Mouse (Mus musculus) stomach, embryonic 14.5 days (tissue): ENCODE measurements around the gene Ifne. TPM values are rescaled to one million over a fixed set of nuclear protein-coding genes. Genes with fewer than 3 reads are reported as not detected.
A peak's percentile ranks its signal among the peaks of the same experiment; 100 is the strongest.

Source experiments
- ATAC-seq: fragments of 200-750 bp; cut with Nextera tagmentation; 2 replicates; pipeline ENCODE4 v1.8.0; 2017; ENCODE audit warnings: low read depth, moderate TSS enrichment; ENCODE audit not compliant: insufficient number of reproducible peaks, insufficient read depth, low FRiP score
- H3K27ac ChIP-seq: fragments of 300-500 bp; sonication (generic); 2 replicates; pipeline ENCODE4 v1.5.1; 2014; ENCODE audit warnings: mild to moderate bottlenecking, low read length, moderate library complexity, mixed read lengths
- H3K27me3 ChIP-seq: fragments of 300-500 bp; sonication (generic); 2 replicates; pipeline ENCODE4 v1.6.1; 2014; ENCODE audit warnings: low read length, control low read depth, mixed read lengths; ENCODE audit not compliant: control insufficient read depth, insufficient read depth
- H3K36me3 ChIP-seq: fragments of 300-500 bp; sonication (generic); 2 replicates; pipeline ENCODE4 v1.6.1; 2014; ENCODE audit warnings: mild to moderate bottlenecking, control low read depth, low read length, moderate library complexity, mixed read lengths; ENCODE audit not compliant: control insufficient read depth, insufficient read depth
- H3K4me1 ChIP-seq: fragments of 300-500 bp; sonication (generic); 2 replicates; pipeline ENCODE4 v1.6.1; 2014; ENCODE audit warnings: low read length, control low read depth, mixed read lengths; ENCODE audit not compliant: control insufficient read depth, insufficient read depth
- H3K4me2 ChIP-seq: fragments of 300-500 bp; sonication (generic); replicated peaks from 2 replicates; pipeline ENCODE4 v1.6.1; 2014; ENCODE audit warnings: low read depth, low read length, control low read depth
- H3K4me3 ChIP-seq: fragments of 300-500 bp; sonication (generic); 2 replicates; pipeline ENCODE4 v1.5.1; 2014; ENCODE audit warnings: low read depth, low read length, control low read depth
- H3K9ac ChIP-seq: fragments of 300-500 bp; sonication (generic); replicated peaks from 2 replicates; pipeline ENCODE4 v1.6.1; 2014; ENCODE audit warnings: low read depth, mild to moderate bottlenecking, control low read depth, low read length, moderate library complexity, mixed read lengths
- H3K9me3 ChIP-seq: fragments of 300-500 bp; sonication (generic); 2 replicates; pipeline ENCODE4 v1.6.1; 2016; ENCODE audit warnings: low read depth, low read length, control low read depth; ENCODE audit not compliant: control insufficient read depth
- WGBS: fragments of 180-500 bp; shearing (Covaris S2); extraction: QIAGEN DNeasy Blood & Tissue Kit; methylation state at CpG from one replicate; pipeline ENCODE4 v1.1.7; 2014; 5-methylcytosine and 5-hydroxymethylcytosine counted together
- polyA plus RNA-seq: library from polyadenylated mRNA; unstranded; fragments of >200 nt; fragmentation: Nextera tagmentation; extraction: Ambion mirVana; gene quantifications from 2 replicates; pipeline ENCODE4 v1.2.1, GENCODE M21; 2014

Gene Ifne
- polyA plus RNA-seq, 1 experiment from 2014 or later, result not detected

GRCm38 (mm10) chr4:88878246-88878645, 1.8 kb downstream of the Ifne start:
- H3K27ac ChIP-seq, result no peak overlapping the region
- no peak overlapping the region for H3K9ac ChIP-seq
- no peak overlapping the region for H3K4me2 ChIP-seq
- no peaks in the 10 kb centered on the region for H3K36me3 ChIP-seq
- no peak overlapping the region for H3K4me3 ChIP-seq
- 49% methylated on average over 10 of the region's 10 CpGs for WGBS
- no peaks in the 10 kb centered on the region for H3K4me1 ChIP-seq
- H3K27me3 ChIP-seq, result no peaks in the 10 kb centered on the region
- ATAC-seq, result no peak
- H3K9me3 ChIP-seq, result no peaks in the 10 kb centered on the region

GRCm38 (mm10) chr4:88876520-88876919, 3.5 kb downstream of the Ifne start:
- Histone ChIP-seq H3K9me3 (no peaks in the 10 kb centered on the region), H3K27ac (no peak overlapping the region), H3K27me3 (no peaks in the 10 kb centered on the region), H3K4me2 (no peak overlapping the region), H3K4me3 (no peak overlapping the region), H3K9ac (no peak overlapping the region), H3K36me3 (no peaks in the 10 kb centered on the region), H3K4me1 (no peaks in the 10 kb centered on the region)
- 82% methylated on average over 4 of the region's 4 CpGs for WGBS
- ATAC-seq, result no peak

GRCm38 (mm10) chr4:88875435-88876095, 4.4 kb downstream of the Ifne start:
- ATAC-seq, result no peak
- H3K4me1 ChIP-seq, result no peaks in the 10 kb centered on the region
- no peaks in the 10 kb centered on the region for H3K36me3 ChIP-seq

GRCm38 (mm10) chr4:88872691-88873090, 7.3 kb downstream of the Ifne start:
- Histone ChIP-seq H3K4me2 (no peak overlapping the region), H3K9ac (no peak overlapping the region), H3K27me3 (no peaks in the 10 kb centered on the region), H3K4me3 (no peak overlapping the region), H3K9me3 (no peaks in the 10 kb centered on the region), H3K36me3 (no peaks in the 10 kb centered on the region), H3K27ac (no peak overlapping the region), H3K4me1 (no peaks in the 10 kb centered on the region)
- WGBS, result 0% methylated on average over 2 of the region's 2 CpGs
- ATAC-seq, result no peak

More at GRCm38 (mm10) chr4:88875435-88876095, 4.4 kb downstream of the Ifne start:
- Histone ChIP-seq H3K27ac (no peak overlapping the region), H3K4me3 (no peak overlapping the region), H3K27me3 (no peaks in the 10 kb centered on the region), H3K9ac (no peak overlapping the region), H3K4me2 (no peak overlapping the region), H3K9me3 (no peaks in the 10 kb centered on the region)
- 61% methylated on average over 4 of the region's 4 CpGs for WGBS

GRCm38 (mm10) chr4:88867926-88868911, 11.8 kb downstream of the Ifne start:
- Histone ChIP-seq H3K27ac (no peak overlapping the region), H3K9me3 (no peaks in the 10 kb centered on the region), H3K36me3 (no peaks in the 10 kb centered on the region), H3K4me2 (peak overlapping the region; percentile 69), H3K9ac (no peak overlapping the region; the same call in 1 of the 2 replicates), H3K4me3 (peak overlapping the region; percentile 48), H3K4me1 (no peaks in the 10 kb centered on the region), H3K27me3 (no peaks in the 10 kb centered on the region)
- whole genome bisulfite sequencing, result 6% methylated on average over 31 of the region's 31 CpGs
- peak; percentile 53; the same call in 1 of the 2 replicates for ATAC-seq

- no peaks in the 10 kb centered on the region for H3K36me3 ChIP-seq
- H3K27me3 ChIP-seq, result no peaks in the 10 kb centered on the region
- H3K9me3 ChIP-seq, result no peaks in the 10 kb centered on the region
- under 1% methylated on average over 8 of the region's 8 CpGs for WGBS
- ATAC-seq, result peak; percentile 57; the same call in 1 of the 2 replicates
- no peak overlapping the region for H3K9ac ChIP-seq
- no peak overlapping the region for H3K27ac ChIP-seq
- peak overlapping the region; percentile 48 for H3K4me3 ChIP-seq
- H3K4me1 ChIP-seq, result no peaks in the 10 kb centered on the region
- peak overlapping the region; percentile 69 for H3K4me2 ChIP-seq
Measured at GRCm38 (mm10) chr4:88867366-88867925, 12.6 kb downstream of the Ifne start.

GRCm38 (mm10) chr4:88865011-88865569, 14.9 kb downstream of the Ifne start:
- Histone ChIP-seq H3K4me3 (no peak overlapping the region), H3K9me3 (no peaks in the 10 kb centered on the region), H3K9ac (no peak overlapping the region), H3K4me2 (no peak overlapping the region), H3K4me1 (no peaks in the 10 kb centered on the region), H3K27me3 (no peaks in the 10 kb centered on the region), H3K36me3 (no peaks in the 10 kb centered on the region), H3K27ac (no peak overlapping the region)
- ATAC-seq, result no peak
- 50% methylated on average over 6 of the region's 6 CpGs for WGBS

GRCm38 (mm10) chr4:88864599-88864998, 15.4 kb downstream of the Ifne start:
- Histone ChIP-seq H3K4me3 (no peak overlapping the region), H3K4me2 (no peak overlapping the region), H3K36me3 (no peaks in the 10 kb centered on the region), H3K27me3 (no peaks in the 10 kb centered on the region), H3K27ac (no peak overlapping the region), H3K9ac (no peak overlapping the region), H3K9me3 (no peaks in the 10 kb centered on the region), H3K4me1 (no peaks in the 10 kb centered on the region)
- WGBS, result 68% methylated on average over 9 of the region's 9 CpGs
- no peak for ATAC-seq
